Mouse (Mus musculus): ENCODE results near the gene Cirbp. TPM values are rescaled to one million over a fixed set of nuclear protein-coding genes. Genes with fewer than 3 reads are reported as not detected.

Gene Cirbp
- polyA plus RNA-seq, 1 experiment from 2014 or later = 222 TPM

GRCm38 (mm10) chr10:80160455-80161371 lies 5.1 kb upstream of the Cirbp start:
- Histone ChIP-seq H3K4me1 (replicated peaks; ENCODE audit: control insufficient read depth, insufficient read depth, low read length) (peaks cover 43% of the 10 kb centered on the region), H3K4me2 (replicated peaks; ENCODE audit: low read depth) (peak overlapping the region; percentile 69), H3K4me3 (ENCODE audit: low read depth, low read length) (peak overlapping the region; percentile 26), H3K27ac (ENCODE audit: low read depth, low read length) (peak overlapping the region; percentile 92), H3K27me3 (replicated peaks; ENCODE audit: control insufficient read depth, insufficient read depth, low read length) (no peaks in the 10 kb centered on the region), H3K9me3 (ENCODE audit: control insufficient read depth) (no peaks in the 10 kb centered on the region), H3K9ac (ENCODE audit: low read depth, low read length) (peak overlapping the region; percentile 27), H3K36me3 (ENCODE audit: control insufficient read depth, insufficient read depth) (peaks cover 20% of the 10 kb centered on the region)
- ATAC-seq = peak; percentile 50
- no peak; the same call in 1 of the 2 replicates for TF ChIP-seq CTCF (IDR thresholded peaks at IDR 0.05; ENCODE audit: low read depth)
- 2% methylated on average over 33 of the region's 33 CpGs for WGBS

GRCm38 (mm10) chr10:80161522-80162242 lies 4.1 kb upstream of the Cirbp start:
- WGBS = 5% methylated on average over 7 of the region's 7 CpGs
- Histone ChIP-seq H3K36me3 (ENCODE audit: control insufficient read depth, insufficient read depth) (peaks cover 10% of the 10 kb centered on the region), H3K9ac (ENCODE audit: low read depth, low read length) (peak overlapping the region; percentile 27), H3K4me3 (ENCODE audit: low read depth, low read length) (peak overlapping the region; percentile 26), H3K27ac (ENCODE audit: low read depth, low read length) (peak overlapping the region; percentile 92), H3K4me2 (replicated peaks; ENCODE audit: low read depth) (peak overlapping the region; percentile 69), H3K9me3 (ENCODE audit: control insufficient read depth) (no peaks in the 10 kb centered on the region), H3K4me1 (replicated peaks; ENCODE audit: control insufficient read depth, insufficient read depth, low read length) (peaks cover 45% of the 10 kb centered on the region), H3K27me3 (replicated peaks; ENCODE audit: control insufficient read depth, insufficient read depth, low read length) (no peaks in the 10 kb centered on the region)
- 0 out of 2 replicates have a peak, but pooled peaks have one; percentile 2 for ATAC-seq
- no peak for TF ChIP-seq CTCF (IDR thresholded peaks at IDR 0.05; ENCODE audit: low read depth)

- TF ChIP-seq CTCF (IDR thresholded peaks at IDR 0.05; ENCODE audit: low read depth) = no peak
- no peaks in the 10 kb centered on the region for H3K9me3 ChIP-seq (ENCODE audit: control insufficient read depth)
- no peaks in the 10 kb centered on the region for H3K27me3 ChIP-seq (replicated peaks; ENCODE audit: control insufficient read depth, insufficient read depth, low read length)
- peak overlapping the region; percentile 92; the same call in 1 of the 2 replicates for H3K27ac ChIP-seq (ENCODE audit: low read depth, low read length)
- no peak overlapping the region for H3K9ac ChIP-seq (ENCODE audit: low read depth, low read length)
- H3K4me2 ChIP-seq (replicated peaks; ENCODE audit: low read depth) = no peak overlapping the region
- ATAC-seq = no peak
- 84% methylated on average over 3 of the region's 3 CpGs for WGBS
- peaks cover 42% of the 10 kb centered on the region for H3K4me1 ChIP-seq (replicated peaks; ENCODE audit: control insufficient read depth, insufficient read depth, low read length)
- H3K4me3 ChIP-seq (ENCODE audit: low read depth, low read length) = no peak overlapping the region
- peaks cover 4% of the 10 kb centered on the region for H3K36me3 ChIP-seq (ENCODE audit: control insufficient read depth, insufficient read depth)
Measured at GRCm38 (mm10) chr10:80162243-80162608, 3.6 kb upstream of the Cirbp start.

GRCm38 (mm10) chr10:80162716-80163299 lies 3.0 kb upstream of the Cirbp start:
- peaks cover 39% of the 10 kb centered on the region for H3K4me1 ChIP-seq (replicated peaks; ENCODE audit: control insufficient read depth, insufficient read depth, low read length)
- no peak for TF ChIP-seq CTCF (IDR thresholded peaks at IDR 0.05; ENCODE audit: low read depth)
- no peaks in the 10 kb centered on the region for H3K36me3 ChIP-seq (ENCODE audit: control insufficient read depth, insufficient read depth)
- no peak overlapping the region for H3K4me3 ChIP-seq (ENCODE audit: low read depth, low read length)
- H3K27ac ChIP-seq (ENCODE audit: low read depth, low read length) = 0 out of 2 replicates have a peak overlapping the region, but pooled peaks have one; percentile 92
- no peaks in the 10 kb centered on the region for H3K27me3 ChIP-seq (replicated peaks; ENCODE audit: control insufficient read depth, insufficient read depth, low read length)
- no peaks in the 10 kb centered on the region for H3K9me3 ChIP-seq (ENCODE audit: control insufficient read depth)
- no peak for ATAC-seq
- 76% methylated on average over 6 of the region's 6 CpGs for WGBS
- H3K9ac ChIP-seq (ENCODE audit: low read depth, low read length) = no peak overlapping the region
- no peak overlapping the region for H3K4me2 ChIP-seq (replicated peaks; ENCODE audit: low read depth)

DNA sequence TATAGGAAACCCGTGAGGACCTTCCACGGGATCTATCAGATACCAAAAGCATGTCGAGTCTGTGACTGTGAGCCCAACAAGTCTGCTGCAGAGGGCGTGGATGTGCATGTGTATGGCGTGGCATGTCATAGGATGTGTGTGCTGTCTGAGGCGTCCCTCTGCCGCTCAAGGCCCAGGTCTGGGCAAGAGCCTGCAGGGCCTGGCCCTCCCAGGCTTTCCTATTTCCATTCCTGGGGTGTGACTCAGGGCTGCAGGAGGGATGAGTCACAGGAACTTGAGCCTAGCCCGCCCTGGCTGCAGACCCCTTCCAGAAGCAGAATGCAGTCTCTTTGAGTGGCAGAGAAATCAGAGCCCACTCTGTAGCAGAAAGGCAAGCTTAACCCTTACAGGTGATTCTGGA lies 2.1 kb upstream of the Cirbp start:
- Histone ChIP-seq H3K4me2 (replicated peaks; ENCODE audit: low read depth) (0 out of 2 replicates have a peak overlapping the region, but pooled peaks have one; percentile 1), H3K27me3 (replicated peaks; ENCODE audit: control insufficient read depth, insufficient read depth, low read length) (no peaks in the 10 kb centered on the region), H3K27ac (ENCODE audit: low read depth, low read length) (no peak overlapping the region), H3K4me3 (ENCODE audit: low read depth, low read length) (no peak overlapping the region), H3K9ac (ENCODE audit: low read depth, low read length) (no peak overlapping the region), H3K9me3 (ENCODE audit: control insufficient read depth) (no peaks in the 10 kb centered on the region), H3K36me3 (ENCODE audit: control insufficient read depth, insufficient read depth) (no peaks in the 10 kb centered on the region), H3K4me1 (replicated peaks; ENCODE audit: control insufficient read depth, insufficient read depth, low read length) (peaks cover 38% of the 10 kb centered on the region)
- WGBS = 68% methylated on average over 8 of the region's 8 CpGs
- no peak for TF ChIP-seq CTCF (IDR thresholded peaks at IDR 0.05; ENCODE audit: low read depth)
- ATAC-seq = no peak
